Mouse (Mus musculus): ENCODE results near the gene Gapt.

The Gapt gene

GRCm38 (mm10) chr13:110346707-110347106 is 10.3 kb downstream of the Gapt start:
- no peak for DNase-seq (ENCODE audit: low spot score in 2 of 2)

- no peak for DNase-seq (ENCODE audit: low spot score in 2 of 2)
Measured at GRCm38 (mm10) chr13:110342602-110343001, 14.4 kb downstream of the Gapt start.

- DNase-seq (ENCODE audit: low spot score in 2 of 2) = no peak
Measured at GRCm38 (mm10) chr13:110332958-110333597, 23.9 kb downstream of the Gapt start.

GRCm38 (mm10) chr13:110318746-110319145 is 38.3 kb downstream of the Gapt start:
- DNase-seq (ENCODE audit: low spot score in 2 of 2) = peak in 1 of 2 experiments; percentile 8

GRCm38 (mm10) chr13:110307188-110307587 is 49.8 kb downstream of the Gapt start:
- no peak for DNase-seq (ENCODE audit: low spot score in 2 of 2)

Data from frontal cortex, postnatal 10 days (tissue).